ENCODE assay signal across 10 mouse cellular contexts in the genomic region with DNA sequence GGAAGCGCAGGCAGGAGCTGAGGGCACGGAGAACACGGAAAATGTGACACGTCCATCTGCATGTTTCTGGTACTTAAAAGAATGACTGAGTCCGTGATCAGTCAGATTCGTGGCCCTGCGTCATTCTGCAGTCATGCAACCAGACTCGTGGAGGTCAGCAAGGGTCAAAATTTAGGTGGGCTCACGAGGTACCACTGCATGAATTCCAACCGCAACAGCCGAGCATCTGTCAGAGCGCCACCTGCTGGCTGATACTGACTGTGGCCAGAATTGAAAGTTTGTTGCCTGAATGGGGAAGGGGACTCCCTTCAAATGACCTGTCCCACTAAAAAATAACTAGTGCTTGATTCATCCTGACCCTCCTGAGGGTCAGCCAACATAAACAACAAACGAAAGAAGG. TPM values are rescaled to one million over a fixed set of nuclear protein-coding genes. Genes with fewer than 3 reads are reported as not detected.
DNase-seq lines count a peak whose midpoint lies in the region; ATAC-seq and TF ChIP-seq lines count a peak whose summit lies in the region.
"Had no signal": no experiment of that assay in that cellular context is flagged by ENCODE, and none has a peak within 500 bp of the region (broad histone marks: within the 10 kb centered on the region; RNA-seq: fewer than 3 reads in every experiment).

No protein-coding gene starts in this region.

- no peak overlapping the region for H3K27ac ChIP-seq in kidney, embryonic 15.5 days
- no peak overlapping the region for H3K27ac ChIP-seq in hindbrain, embryonic 12.5 days
- no peak overlapping the region for H3K27ac ChIP-seq in limb, embryonic 14.5 days (replicated peaks; ENCODE audit: low read depth, low read length)
- no peak overlapping the region for H3K27ac ChIP-seq in neural tube, embryonic 15.5 days (replicated peaks)

- peaks cover 4% of the 10 kb centered on the region; the same call in 1 of the 2 replicates for H3K27me3 ChIP-seq in kidney, embryonic 15.5 days
- peaks cover 33% of the 10 kb centered on the region for H3K27me3 ChIP-seq in G1E (ENCODE audit: insufficient read depth, low read length)
- no peaks in the 10 kb centered on the region for H3K27me3 ChIP-seq in hindbrain, embryonic 12.5 days
- no peaks in the 10 kb centered on the region for H3K27me3 ChIP-seq in limb, embryonic 14.5 days (ENCODE audit: control insufficient read depth, insufficient read depth, low read length)
- no peaks in the 10 kb centered on the region for H3K27me3 ChIP-seq in neural tube, embryonic 15.5 days (replicated peaks)
- H3K27me3 ChIP-seq: embryonic facial prominence, embryonic 15.5 days had no signal

- ATAC-seq in kidney, embryonic 15.5 days (replicated peaks; ENCODE audit: low FRiP score): no peak
- ATAC-seq in G1E (ENCODE audit: extremely low read depth, insufficient number of reproducible peaks, low FRiP score, poor library complexity, severe bottlenecking): no peak
- ATAC-seq in hindbrain, embryonic 12.5 days (ENCODE audit: low FRiP score): no peak
- ATAC-seq in limb, embryonic 14.5 days (ENCODE audit: low FRiP score, low read depth): no peak
- no peak for ATAC-seq in neural tube, embryonic 15.5 days (ENCODE audit: low FRiP score)

- no peak overlapping the region for H3K9ac ChIP-seq in kidney, embryonic 15.5 days
- no peak overlapping the region for H3K9ac ChIP-seq in hindbrain, embryonic 12.5 days
- no peak overlapping the region for H3K9ac ChIP-seq in limb, embryonic 14.5 days (ENCODE audit: low read depth, low read length, severe bottlenecking)
- H3K9ac ChIP-seq in neural tube, embryonic 15.5 days (replicated peaks): no peak overlapping the region
- H3K9ac ChIP-seq: embryonic facial prominence, embryonic 15.5 days had no signal

- DNase-seq in kidney, adult 18-20 months: peak; percentile 58
- no peak for DNase-seq in G1E (ENCODE audit: low spot score)
- peak; percentile 50 for DNase-seq in cerebellum, adult 9-10 months
- DNase-seq in limb, embryonic 14.5 days (ENCODE audit: low spot score): peak; percentile 48
- DNase-seq in yolk sac, embryonic 10.5 days (ENCODE audit: low spot score): no peak

- peaks cover 8% of the 10 kb centered on the region for H3K4me1 ChIP-seq in kidney, embryonic 15.5 days
- H3K4me1 ChIP-seq in G1E (ENCODE audit: insufficient read depth, low read depth, low read length): peaks cover 8% of the 10 kb centered on the region; the same call in 1 of the 2 replicates
- H3K4me1 ChIP-seq in hindbrain, embryonic 12.5 days: peaks cover 7% of the 10 kb centered on the region; the same call in 1 of the 2 replicates
- peaks cover 8% of the 10 kb centered on the region for H3K4me1 ChIP-seq in limb, embryonic 14.5 days (ENCODE audit: control insufficient read depth, insufficient read depth, low read length)
- H3K4me1 ChIP-seq in neural tube, embryonic 15.5 days: no peaks in the 10 kb centered on the region

- TF ChIP-seq POLR2A in limb, embryonic 14.5 days (IDR thresholded peaks at IDR 0.05; ENCODE audit: borderline replicate concordance, extremely low read depth, insufficient read depth, insufficient read length): no peak

- peak; percentile 26; the same call in 1 of the 2 replicates for TF ChIP-seq CTCF in G1E (IDR thresholded peaks at IDR 0.05; ENCODE audit: low read depth, low read length)

- no peak overlapping the region for H3K4me2 ChIP-seq in kidney, embryonic 15.5 days
- peak overlapping the region; percentile 17; the same call in 1 of the 2 replicates for H3K4me2 ChIP-seq in hindbrain, embryonic 12.5 days (replicated peaks)
- H3K4me2 ChIP-seq in limb, embryonic 14.5 days (replicated peaks; ENCODE audit: low read depth, low read length, severe bottlenecking): no peak overlapping the region
- peak overlapping the region; percentile 24; the same call in 1 of the 2 replicates for H3K4me2 ChIP-seq in neural tube, embryonic 15.5 days
- H3K4me2 ChIP-seq: embryonic facial prominence, embryonic 15.5 days had no signal

- no peaks in the 10 kb centered on the region for H3K36me3 ChIP-seq in kidney, embryonic 15.5 days
- H3K36me3 ChIP-seq in G1E (replicated peaks): no peaks in the 10 kb centered on the region
- H3K36me3 ChIP-seq in hindbrain, embryonic 12.5 days: no peaks in the 10 kb centered on the region
- H3K36me3 ChIP-seq in limb, embryonic 14.5 days (ENCODE audit: control insufficient read depth, insufficient read depth, low read length): no peaks in the 10 kb centered on the region
- H3K36me3 ChIP-seq in neural tube, embryonic 15.5 days: no peaks in the 10 kb centered on the region
- H3K36me3 ChIP-seq: embryonic facial prominence, embryonic 15.5 days had no signal

- H3K4me3 ChIP-seq in kidney, embryonic 15.5 days (replicated peaks): no peak overlapping the region
- no peak overlapping the region for H3K4me3 ChIP-seq in G1E (ENCODE audit: low read depth, low read length)
- no peak overlapping the region for H3K4me3 ChIP-seq in hindbrain, embryonic 12.5 days
- H3K4me3 ChIP-seq in limb, embryonic 14.5 days (replicated peaks; ENCODE audit: low read length): no peak overlapping the region
- H3K4me3 ChIP-seq in neural tube, embryonic 15.5 days (replicated peaks): no peak overlapping the region
- H3K4me3 ChIP-seq: embryonic facial prominence, embryonic 15.5 days had no signal

- WGBS in kidney, embryonic 15.5 days: 20% methylated on average over 13 of the region's 13 CpGs
- WGBS in hindbrain, embryonic 12.5 days: 17% methylated on average over 13 of the region's 13 CpGs
- WGBS in limb, embryonic 14.5 days: 14% methylated on average over 13 of the region's 13 CpGs
- 18% methylated on average over 13 of the region's 13 CpGs for WGBS in neural tube, embryonic 15.5 days

- no peaks in the 10 kb centered on the region for H3K9me3 ChIP-seq in kidney, embryonic 15.5 days (replicated peaks)
- no peaks in the 10 kb centered on the region for H3K9me3 ChIP-seq in G1E (replicated peaks)
- no peaks in the 10 kb centered on the region for H3K9me3 ChIP-seq in hindbrain, embryonic 12.5 days (replicated peaks)
- no peaks in the 10 kb centered on the region for H3K9me3 ChIP-seq in limb, embryonic 14.5 days (ENCODE audit: control insufficient read depth, low read length)
- H3K9me3 ChIP-seq in neural tube, embryonic 15.5 days (replicated peaks): no peaks in the 10 kb centered on the region
- H3K9me3 ChIP-seq: embryonic facial prominence, embryonic 15.5 days had no signal

RNA-seq across cellular contexts. Expression of gene Tent5b, which starts 30.2 kb away (rescaled TPM):
- 1.2 and 1.3 TPM in 2 replicates for polyA plus RNA-seq in kidney, embryonic 15.5 days (2015; fragmentation: Nextera tagmentation; extraction: Ambion mirVana)
- not detected in 2 replicates for total RNA-seq in G1E (2014; fragmentation: Nextera tagmentation)
- total RNA-seq in G1E (2017): not detected in 2 replicates
- not detected in 2 replicates for polyA plus RNA-seq in G1E (2012)
- 1.0 and 1.5 TPM in 2 replicates for polyA plus RNA-seq in hindbrain, embryonic 12.5 days (2016; fragmentation: Nextera tagmentation; extraction: Ambion mirVana)
- 0.80 and 1.0 TPM in 2 replicates for polyA plus RNA-seq in limb, embryonic 14.5 days (2012; rRNA removed)
- polyA plus RNA-seq in limb, embryonic 14.5 days (2014; fragmentation: Nextera tagmentation; extraction: Ambion mirVana): 1.4 and 1.7 TPM in 2 replicates
- polyA plus RNA-seq in neural tube, embryonic 15.5 days (2015; fragmentation: Nextera tagmentation; extraction: Ambion mirVana): 0.26 and 0.57 TPM in 2 replicates

RNA-seq across cellular contexts. Expression of gene Trnp1, which starts 48.6 kb away (rescaled TPM):
- 0.64 and 1.0 TPM in 2 replicates for polyA plus RNA-seq in kidney, embryonic 15.5 days (2015; fragmentation: Nextera tagmentation; extraction: Ambion mirVana)
- total RNA-seq in G1E (2014; fragmentation: Nextera tagmentation) (not detected in 2 replicates), G1E (2017) (0.16 TPM in 1 of 2 replicates, not detected in the other)
- not detected in 2 replicates for polyA plus RNA-seq in G1E (2012)
- 4.3 and 4.8 TPM in 2 replicates for polyA plus RNA-seq in hindbrain, embryonic 12.5 days (2016; fragmentation: Nextera tagmentation; extraction: Ambion mirVana)
- 5.4 and 7.1 TPM in 2 replicates for polyA plus RNA-seq in limb, embryonic 14.5 days (2012; rRNA removed)
- 5.0 and 6.1 TPM in 2 replicates for polyA plus RNA-seq in limb, embryonic 14.5 days (2014; fragmentation: Nextera tagmentation; extraction: Ambion mirVana)
- 10.6 and 14.3 TPM in 2 replicates for polyA plus RNA-seq in neural tube, embryonic 15.5 days (2015; fragmentation: Nextera tagmentation; extraction: Ambion mirVana)
- polyA plus RNA-seq: liver, embryonic 16.5 days had no signal

Comparison
In these comparisons a context has a peak if more than half of its experiments do, and no peak if none do; other contexts are left out.
1. DNase-seq: peak in kidney, adult 18-20 months (single experiment), cerebellum, adult 9-10 months (single experiment) and limb, embryonic 14.5 days (single experiment); none in G1E (single experiment) and yolk sac, embryonic 10.5 days (single experiment).
2. H3K4me2 ChIP-seq: peak in hindbrain, embryonic 12.5 days (single experiment) and neural tube, embryonic 15.5 days (single experiment); none in kidney, embryonic 15.5 days (single experiment) and limb, embryonic 14.5 days (single experiment).